Mouse (Mus musculus): Measurements from ENCODE around the gene Arhgef3.

Arhgef3 gene

DNA sequence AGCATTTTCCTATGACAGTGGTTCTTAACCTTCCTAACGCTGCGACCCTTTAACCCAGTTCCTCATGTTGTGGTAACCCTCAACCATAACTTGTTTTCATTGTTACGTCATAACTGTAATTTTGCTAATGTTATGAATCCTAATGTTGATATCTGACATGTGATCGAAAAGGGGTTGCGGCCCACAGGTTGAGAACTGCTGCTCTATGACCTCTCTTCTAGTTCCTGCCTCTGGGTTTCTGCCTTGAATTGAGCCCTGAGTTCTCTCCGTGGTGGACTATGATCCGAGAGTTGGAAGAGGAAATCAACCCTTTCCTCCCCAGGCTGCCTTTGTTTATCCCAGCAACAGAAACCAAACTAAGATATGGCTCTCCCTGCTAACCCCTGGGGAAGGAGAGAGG is 266.8 kb downstream of the Arhgef3 start:
- DNase-seq (ENCODE audit: low read depth) = no peak

DNA sequence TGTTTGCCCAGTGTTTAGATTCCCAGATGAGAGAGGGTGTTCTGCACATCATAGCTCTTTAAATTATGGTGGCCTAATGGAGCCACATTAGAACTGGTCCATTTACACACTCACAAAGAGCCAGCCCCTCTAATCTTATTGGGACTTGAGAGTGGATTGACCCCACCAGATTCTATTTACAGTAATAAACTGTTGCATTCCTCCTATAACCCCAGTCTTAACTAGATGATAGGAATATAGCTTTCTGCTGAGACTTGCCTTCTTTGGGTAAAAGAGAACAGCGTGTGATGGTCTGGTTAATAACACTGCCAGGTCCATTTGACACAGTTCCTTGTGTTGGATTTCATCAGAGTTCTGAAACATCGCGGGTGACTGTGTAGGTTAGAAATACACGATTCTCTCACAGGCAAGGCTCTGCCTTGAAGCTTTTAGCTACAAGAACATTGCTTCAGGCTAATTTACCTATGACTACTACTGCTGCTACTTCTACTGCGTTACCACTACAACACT is 268.7 kb downstream of the Arhgef3 start:
- no peak for DNase-seq (ENCODE audit: low read depth)

DNA sequence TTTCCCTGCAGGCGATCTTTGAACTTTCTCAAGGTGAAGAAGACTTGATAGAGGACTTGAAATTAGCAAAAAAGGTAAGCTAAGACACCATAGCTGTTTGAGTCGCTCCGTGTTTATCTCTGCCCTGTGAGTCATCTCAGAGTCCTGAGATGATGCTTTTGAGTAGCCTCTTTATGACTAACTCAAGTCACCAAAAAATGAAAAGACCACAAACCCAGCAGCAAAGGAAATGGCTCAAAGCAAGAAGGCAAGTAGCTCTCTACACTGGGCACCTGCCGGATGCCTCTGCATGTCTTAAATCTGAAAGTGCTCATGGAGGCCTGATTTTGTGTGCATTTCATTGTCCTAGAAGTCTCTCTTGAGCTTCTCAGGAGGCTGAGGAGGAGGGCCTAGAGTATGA is 269.4 kb downstream of the Arhgef3 start:
- DNase-seq (ENCODE audit: low read depth) = no peak

DNA sequence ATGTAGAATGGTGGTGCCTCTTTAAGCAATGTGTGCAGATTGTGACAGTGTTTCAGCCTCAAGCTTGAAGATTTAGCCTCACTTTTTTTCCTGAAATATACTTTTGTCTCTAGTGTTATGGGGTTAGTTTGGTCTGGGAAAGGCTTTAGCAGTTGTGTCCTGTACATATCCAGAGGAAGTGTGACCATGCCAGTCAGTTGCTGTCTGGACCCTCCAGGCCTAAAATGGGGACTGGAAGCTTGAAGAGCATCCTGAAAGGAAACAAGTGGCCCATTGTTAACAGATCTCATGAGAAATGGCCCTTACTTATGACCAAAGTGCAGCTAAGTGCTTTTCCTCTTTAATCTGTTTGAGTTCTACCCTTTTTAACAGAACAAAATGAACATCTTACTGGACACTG is 273.9 kb downstream of the Arhgef3 start:
- DNase-seq (ENCODE audit: low read depth) = no peak

DNA sequence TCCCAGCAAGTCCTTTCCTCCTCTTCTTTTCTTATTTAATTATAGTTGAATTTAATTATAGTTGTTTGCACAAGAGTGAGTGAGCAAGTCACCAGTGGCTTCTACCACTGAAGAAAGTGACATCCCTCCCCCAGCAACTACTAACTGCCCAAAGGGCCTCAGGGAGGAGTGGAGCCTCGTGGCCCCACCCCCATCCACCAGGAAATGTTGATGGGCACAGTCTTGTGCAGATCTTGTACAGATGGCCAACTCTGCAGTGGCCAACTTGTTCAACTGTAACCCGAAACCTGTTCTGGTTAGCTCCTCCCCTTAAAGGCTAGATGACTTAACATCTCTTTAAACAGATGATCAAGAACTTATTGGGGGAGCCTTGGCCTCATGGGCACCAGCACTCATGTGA is 275.0 kb downstream of the Arhgef3 start:
- peak; percentile 8 for DNase-seq (ENCODE audit: low read depth)

DNA sequence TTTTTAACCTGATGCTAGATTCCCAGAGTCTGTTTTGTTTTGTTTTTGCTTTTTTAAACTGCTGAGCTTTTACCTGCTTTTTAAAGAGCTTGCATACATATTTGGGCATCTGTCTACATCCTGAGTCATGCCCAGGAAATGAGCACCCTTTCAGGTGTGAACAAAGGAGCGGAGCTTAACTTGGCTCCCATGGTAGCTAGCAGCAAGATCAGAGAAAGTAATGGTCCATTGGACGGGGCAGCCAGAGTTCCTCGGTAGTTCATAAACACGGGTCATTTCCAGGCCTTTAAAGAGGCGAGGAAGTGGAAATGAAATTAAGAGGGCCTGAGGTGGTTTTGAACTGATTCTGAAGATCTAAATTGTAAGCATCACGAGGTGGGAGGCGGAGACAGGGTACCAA is 276.0 kb downstream of the Arhgef3 start:
- DNase-seq (ENCODE audit: low read depth) = no peak

DNA sequence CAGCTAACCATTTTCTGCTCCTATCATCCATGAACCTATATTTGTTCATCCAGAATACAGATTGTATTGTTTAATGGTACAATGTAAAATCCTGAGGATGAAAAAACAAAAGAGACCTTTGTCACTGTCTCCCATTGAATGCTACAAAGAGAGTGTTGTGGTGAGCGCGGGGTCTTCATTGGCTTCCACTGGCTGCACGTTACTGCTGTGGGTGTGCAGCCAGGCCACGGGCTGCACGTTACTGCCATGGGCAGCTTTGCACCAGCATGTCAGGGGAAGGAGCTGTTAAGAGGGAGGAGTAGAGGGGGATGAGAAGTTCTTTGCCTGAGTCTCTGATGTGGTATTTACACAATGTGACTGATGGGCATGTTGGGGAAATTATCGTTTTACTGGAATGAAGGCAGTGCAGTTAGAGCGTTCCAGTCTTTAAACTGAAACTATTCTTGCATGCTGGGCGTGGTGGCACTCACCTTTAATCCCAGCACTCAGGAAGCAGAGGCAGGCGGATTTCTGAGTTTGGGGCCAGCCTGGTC is 277.1 kb downstream of the Arhgef3 start:
- no peak for DNase-seq (ENCODE audit: low read depth)

DNA sequence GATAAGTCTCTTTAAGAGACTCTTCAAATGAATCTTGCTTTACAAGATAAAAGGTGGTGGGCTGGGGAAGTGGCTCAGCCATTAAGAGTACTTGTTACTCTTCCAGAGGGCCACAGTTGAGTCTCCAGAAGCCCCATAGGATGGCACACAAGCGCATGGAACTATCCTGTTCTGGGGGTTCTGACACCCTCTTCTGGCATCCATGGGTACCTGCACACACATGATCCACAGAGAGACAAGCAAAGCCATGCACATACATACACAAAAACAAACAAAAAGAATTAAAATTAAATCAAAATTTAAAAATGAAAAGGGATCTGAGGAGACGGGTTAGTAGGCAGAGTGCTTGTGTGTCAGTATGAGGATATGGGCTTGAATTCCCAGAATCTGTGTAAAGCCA is 278.0 kb downstream of the Arhgef3 start:
- DNase-seq (ENCODE audit: low read depth) = no peak

DNA sequence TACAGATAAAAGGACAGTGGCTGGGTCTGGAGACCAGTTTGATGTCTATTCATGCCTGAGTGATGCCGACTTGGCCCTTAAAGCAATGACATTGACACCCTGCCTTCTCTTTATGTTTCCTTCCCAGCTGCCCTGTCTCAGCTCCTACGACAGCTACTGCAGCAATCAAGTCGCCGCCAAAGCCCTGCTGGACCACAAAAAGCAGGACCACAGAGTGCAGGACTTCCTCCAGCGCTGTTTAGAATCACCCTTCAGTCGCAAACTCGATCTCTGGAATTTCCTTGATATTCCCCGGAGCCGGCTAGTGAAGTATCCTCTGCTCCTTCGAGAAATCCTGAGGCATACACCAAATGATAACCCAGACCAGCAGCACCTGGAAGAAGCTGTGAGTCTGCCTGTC is 279.1 kb downstream of the Arhgef3 start:
- DNase-seq (ENCODE audit: low read depth) = no peak

DNA sequence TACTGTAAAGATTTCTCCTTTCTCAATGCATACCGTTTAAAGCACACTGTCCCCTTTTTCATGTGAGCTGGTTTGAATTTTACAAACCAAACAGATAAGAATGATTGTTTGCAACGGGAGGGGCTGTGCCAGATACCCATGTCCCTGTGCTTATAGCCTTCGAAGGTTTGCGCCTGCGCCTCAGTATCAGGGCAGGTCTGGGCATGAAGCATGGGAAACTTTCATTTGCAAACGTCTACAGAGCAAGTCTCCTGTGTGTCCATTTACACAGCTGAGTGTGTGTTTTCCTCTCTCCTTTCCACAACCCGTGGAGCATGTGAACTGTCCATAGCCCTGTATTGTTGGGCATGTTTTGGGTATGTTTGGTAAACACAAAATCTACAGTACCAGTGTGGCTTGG is 281.7 kb downstream of the Arhgef3 start:
- DNase-seq (ENCODE audit: low read depth) = no peak

DNA sequence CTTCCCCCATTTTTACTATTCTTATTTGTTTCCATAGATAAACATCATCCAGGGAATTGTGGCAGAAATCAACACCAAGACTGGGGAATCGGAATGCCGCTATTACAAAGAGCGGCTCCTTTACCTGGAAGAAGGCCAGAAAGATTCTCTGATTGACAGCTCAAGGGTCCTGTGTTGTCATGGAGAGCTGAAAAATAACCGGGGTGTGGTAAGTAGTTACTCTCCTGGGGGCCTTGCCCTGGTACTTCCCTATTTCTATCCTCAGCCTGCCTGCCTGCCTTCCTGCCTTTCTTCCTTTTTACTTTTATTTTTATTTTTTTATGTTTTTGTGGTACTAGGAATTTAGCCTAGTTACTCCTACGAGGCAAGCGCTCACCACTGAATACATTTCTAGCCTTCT is 282.8 kb downstream of the Arhgef3 start:
- DNase-seq (ENCODE audit: low read depth) = no peak

DNA sequence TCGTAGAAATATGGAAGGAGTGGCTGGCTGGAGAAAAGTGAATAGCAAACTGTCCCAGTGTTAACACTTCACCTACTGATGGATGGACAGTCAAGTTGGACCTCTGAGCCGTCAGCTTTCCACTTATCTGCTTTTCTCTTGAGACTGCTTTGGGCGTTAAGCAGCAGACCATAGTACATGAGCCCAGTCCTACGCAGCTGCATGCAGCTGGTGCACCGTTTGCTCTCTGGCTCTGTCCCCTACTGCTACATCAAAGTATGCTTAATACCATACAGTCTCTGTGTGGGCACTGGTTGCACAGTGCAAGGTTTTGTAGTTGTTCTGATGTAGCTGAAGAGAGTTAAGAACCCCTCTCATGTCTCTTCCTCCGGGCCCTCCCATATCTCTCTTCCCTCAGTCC is 285.8 kb downstream of the Arhgef3 start:
- no peak for DNase-seq (ENCODE audit: low read depth)

DNA sequence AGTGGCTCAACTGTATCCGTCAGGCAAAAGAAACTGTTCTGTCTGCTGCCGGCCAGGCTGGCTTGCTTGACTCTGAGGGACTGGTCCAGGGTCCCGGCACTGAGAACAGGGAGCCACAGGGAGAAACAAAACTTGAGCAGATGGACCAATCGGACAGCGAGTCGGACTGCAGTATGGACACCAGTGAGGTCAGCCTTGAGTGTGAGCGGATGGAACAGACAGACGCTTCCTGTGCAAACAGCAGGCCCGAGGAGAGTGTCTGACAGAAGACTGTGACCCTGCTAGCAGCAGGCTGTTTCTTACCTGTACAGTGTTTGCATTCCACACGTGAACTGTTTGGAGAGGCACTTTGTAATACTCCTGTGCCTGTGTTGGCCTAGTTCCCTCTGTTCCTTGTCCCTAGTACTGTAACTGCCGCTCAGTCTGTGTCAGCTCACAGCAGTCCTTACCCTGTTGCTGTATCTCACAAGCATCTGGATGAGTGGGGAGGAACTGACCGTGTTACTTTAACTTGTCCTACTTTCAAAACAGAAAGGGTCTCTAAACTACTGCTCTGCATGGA is 287.1 kb downstream of the Arhgef3 start:
- no peak for DNase-seq (ENCODE audit: low read depth)

DNA sequence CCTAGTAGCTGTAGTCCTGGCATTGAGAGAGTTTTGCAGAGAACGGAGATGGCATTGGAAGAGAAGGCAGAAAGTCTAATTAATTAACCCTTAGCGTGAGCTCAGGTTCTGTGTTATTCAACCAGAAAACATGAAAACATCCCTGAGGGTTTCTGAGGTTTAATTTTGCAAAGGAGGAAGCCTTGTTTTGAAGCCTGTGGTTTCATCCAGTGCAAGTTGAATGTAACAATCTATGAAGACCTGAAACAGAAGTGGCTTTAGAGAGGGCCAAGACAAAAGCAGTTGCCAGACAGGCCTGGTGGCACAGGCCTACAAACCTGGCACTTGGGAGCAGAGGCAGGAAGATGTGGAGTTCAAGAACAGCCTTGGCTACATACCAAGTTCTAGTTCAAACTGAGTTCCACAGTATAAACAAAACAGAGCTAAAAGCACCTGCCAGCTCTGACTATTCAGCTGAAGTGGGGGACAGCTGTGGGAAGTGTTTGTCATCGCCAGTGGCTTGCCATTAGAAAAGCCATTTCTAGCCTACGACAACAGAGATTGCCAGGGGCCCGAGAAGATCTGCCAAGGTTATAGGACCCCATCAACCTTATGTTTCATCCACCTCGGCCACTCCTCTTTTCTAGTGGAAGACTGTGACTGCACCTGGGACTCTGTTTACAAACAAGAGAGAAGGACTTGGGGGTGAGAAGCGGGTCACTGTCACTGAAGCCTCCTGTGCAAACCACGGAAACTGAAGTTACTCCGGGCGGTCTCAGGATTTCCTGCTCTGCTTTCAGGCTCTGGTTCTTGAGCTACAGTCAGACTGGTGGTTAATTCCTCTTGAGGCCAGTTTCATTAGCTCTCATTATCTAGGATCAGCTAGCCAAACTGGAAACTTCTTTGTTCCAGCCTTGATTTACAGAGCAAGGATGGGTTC is 287.9 kb downstream of the Arhgef3 start:
- DNase-seq (ENCODE audit: low read depth) = no peak

DNA sequence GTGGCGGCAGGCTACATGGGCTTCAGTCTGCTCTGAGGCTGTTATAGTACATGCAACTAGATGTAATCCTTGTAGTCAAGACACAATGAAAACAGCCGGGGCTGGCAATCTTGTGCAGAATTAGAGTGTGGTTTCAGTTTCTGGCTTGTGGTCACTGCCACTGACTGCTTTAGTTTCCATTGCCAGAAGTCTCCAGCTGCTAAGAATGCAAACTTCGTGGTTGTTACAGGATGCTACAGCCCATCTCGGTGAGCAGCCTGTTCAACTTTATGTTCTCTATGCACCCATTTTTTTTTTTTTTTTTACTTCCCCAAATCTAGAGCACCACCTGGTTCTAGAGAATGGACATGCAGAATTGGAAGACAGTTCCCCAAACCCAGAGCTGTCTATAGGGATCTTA is 290.8 kb downstream of the Arhgef3 start:
- DNase-seq (ENCODE audit: low read depth) = peak; percentile 13

DNA sequence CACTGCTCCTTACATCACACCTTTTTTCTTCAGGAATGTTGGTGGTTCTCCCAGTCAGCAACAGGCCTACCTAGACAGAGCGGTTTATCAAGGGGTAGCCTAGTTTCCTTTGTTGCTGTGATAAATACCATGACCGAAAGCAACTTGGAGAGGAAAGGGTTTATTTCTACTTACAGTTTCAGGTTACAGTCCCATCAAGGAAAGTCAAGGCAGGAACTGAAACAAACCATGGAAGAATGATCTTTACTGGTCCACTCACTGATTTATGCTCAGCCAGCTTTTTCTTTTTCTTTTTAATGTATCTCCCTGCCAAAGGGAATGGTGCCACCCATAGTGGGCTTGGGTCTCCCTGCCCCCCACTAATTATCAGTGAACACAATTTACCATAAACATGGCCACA is 291.2 kb downstream of the Arhgef3 start:
- no peak for DNase-seq (ENCODE audit: low read depth)

DNA sequence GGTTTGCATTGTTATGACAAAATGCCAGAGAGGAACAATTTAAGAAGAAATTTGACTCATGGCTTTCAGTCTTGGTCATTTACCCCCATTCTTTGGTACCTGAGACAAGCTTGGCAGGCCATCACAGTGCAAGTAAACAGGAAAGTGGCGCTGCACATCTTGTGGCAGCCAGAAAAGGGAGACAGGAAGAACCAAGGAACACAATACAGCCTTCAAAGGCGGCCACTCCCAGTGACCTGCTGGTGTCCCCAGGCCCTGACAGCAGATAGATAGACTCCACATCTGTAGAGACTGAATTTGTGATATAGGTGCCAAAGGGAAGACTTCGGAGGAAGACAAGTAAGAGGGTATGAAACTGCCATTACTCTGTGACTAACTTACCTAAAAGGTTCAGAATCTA is 293.5 kb downstream of the Arhgef3 start:
- no peak for DNase-seq (ENCODE audit: low read depth)

DNA sequence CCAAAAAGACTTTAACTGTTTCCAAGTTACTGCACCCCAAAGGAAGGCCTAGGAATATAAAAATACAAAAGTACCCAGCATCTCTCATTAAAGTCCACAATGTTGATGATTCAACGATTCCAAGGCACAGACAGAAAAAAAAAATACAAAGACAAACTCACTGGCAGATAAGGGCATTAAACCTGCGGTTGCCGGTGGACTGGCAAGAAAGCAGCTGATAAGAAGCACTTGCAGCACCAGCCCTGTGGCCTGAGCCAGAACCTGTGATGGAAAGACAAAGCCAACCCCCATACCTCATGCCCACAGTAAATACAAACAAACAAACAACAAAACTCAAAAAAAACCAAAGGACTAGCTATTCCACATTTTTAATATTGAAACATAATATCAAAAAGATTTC is 295.0 kb downstream of the Arhgef3 start:
- DNase-seq (ENCODE audit: low read depth) = no peak

DNA sequence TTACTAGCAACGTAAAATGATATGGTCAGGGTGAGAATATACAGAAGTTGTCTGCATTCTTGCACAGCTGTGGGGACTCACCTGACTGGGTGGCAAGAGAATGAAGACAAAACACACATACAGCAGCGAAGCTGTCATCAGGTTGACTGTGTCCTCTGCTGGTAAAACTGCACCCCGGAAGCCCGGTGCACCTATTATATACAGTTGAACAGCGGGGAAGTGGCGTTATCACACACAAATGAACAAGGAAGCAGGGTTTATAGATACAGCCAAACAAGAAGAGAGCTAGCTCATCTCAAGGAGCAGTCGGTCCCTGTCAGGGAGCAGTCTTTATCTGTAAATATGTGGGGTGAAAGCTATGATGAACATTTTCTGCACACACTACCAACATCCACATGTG is 296.8 kb downstream of the Arhgef3 start:
- DNase-seq (ENCODE audit: low read depth) = no peak

DNA sequence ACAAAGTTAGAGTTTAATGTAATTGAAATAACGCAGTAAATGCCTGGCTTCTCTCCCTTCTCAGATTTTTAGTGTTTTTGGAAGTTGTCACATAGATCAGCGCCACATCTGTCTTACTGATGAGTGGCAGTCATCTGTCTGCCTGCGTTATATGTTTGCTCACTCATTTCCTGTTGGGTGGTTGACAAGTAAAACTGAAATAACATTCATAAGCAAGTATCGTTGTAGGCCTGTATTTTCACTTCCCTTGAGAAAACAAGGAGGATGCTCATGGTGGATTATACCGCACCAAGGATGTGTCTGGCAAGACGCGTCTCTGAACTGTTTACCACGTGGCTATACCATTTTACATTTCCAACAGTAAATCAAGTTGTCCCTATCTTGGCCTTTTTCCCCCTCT is 298.0 kb downstream of the Arhgef3 start:
- DNase-seq (ENCODE audit: low read depth) = no peak

DNA sequence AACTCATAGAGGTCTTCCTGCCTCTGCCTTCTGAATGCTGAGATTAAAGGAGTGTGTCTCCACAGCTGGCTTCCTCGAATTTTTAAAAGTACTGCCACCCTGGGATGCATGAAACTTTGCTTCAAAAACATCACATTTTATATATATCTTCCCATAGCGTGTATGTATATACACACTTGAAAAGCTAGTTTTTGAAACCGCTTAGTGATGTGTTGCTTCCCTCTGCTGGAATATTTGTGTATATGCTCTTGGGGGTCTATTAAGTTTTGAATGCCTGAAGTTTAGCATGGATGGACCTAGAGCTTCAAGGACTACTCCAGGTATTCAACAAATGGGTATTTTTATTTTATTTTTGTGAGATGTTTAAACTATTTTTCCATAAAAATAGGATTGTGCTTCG is 299.3 kb downstream of the Arhgef3 start:
- peak; percentile 64 for DNase-seq (ENCODE audit: low read depth)

DNA sequence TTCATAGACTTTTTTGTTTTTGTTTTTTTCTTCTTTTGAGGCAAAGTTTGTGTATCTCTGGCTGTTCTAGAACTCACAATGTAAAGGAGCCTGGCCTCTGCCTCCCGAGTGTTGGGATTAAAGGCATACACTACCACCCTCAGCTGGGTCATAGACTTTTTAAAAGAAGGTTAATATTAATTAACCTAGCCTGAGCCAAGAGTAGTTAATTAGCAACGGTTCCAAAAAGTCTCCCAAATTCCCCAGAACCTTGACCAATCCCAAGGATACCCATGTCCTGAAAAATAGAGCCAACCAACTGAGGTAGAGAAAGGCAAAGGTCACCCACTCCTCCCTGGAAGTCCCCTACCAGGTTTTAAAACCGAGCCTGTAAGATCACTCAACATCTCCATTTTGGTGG is 306.1 kb downstream of the Arhgef3 start:
- no peak for DNase-seq (ENCODE audit: low read depth)

DNA sequence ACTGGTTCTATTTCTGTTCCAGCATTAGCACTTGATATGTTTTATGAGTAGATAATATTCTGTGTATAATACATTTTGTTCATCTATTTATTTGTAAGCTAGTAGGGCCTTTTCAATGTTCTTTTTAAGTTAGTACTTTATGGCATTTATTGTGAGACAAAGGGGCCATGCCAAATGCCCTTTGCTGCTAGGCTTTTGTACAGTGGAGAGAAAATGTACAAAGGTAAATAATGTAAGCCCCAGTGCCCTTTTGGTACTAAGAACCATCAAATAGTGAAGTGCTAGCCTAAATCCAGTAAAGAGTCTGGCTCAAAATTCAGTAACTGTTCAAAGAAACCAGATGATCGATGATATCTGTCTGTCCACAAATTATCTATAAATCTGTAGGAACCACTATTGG is 307.6 kb downstream of the Arhgef3 start:
- DNase-seq (ENCODE audit: low read depth) = no peak

All from NIH3T3 (cell line).